Mouse (Mus musculus) ES-E14 (cell line): ENCODE measurements at regions not wholly inside any gene's neighbourhood (a gene's known extent, or its start where the extent isn't known, plus 50 kb on each side); places are given as distances from the start of the nearest gene placed in this dataset.

Experiments used
- DNase-seq: peaks from one replicate; pipeline ENCODE4 v3.0.0-alpha.2; 2013; ENCODE audit warnings: low read depth, low spot score
- H3K27ac ChIP-seq: 2 replicates; pipeline ENCODE4 v1.5.1; 2012; ENCODE audit warnings: low read depth, mild to moderate bottlenecking, low read length, moderate library complexity, mixed read lengths; ENCODE audit not compliant: poor library complexity, insufficient read depth, severe bottlenecking
- H3K36me3 ChIP-seq: 2 replicates; pipeline ENCODE4 v1.6.1; 2012; ENCODE audit warnings: mild to moderate bottlenecking, low read length, moderate library complexity, mixed read lengths; ENCODE audit not compliant: control insufficient read depth, poor library complexity, insufficient read depth, severe bottlenecking
- H3K4me1 ChIP-seq, 2 experiments: fragments of 150-350 bp in 1 of 2; sonication (generic) in 1 of 2; 2 replicates each; pipeline ENCODE4 v1.6.1; 2012; ENCODE audit warnings: low read length in 2 of 2, mild to moderate bottlenecking in 1 of 2, mixed read lengths in 1 of 2; ENCODE audit not compliant: control insufficient read depth in 2 of 2, insufficient read depth in 2 of 2, poor library complexity in 1 of 2
- H3K4me3 ChIP-seq, 2 experiments: fragments of 150-350 bp in 1 of 2; sonication (generic) in 1 of 2; 2 replicates each; pipeline ENCODE4 v1.5.1; 2012; ENCODE audit warnings: low read length in 2 of 2, low read depth in 1 of 2, mild to moderate bottlenecking in 1 of 2, mixed read lengths in 1 of 2; ENCODE audit not compliant: insufficient read depth in 1 of 2, poor library complexity in 1 of 2, severe bottlenecking in 1 of 2
- H3K9ac ChIP-seq: 2 replicates; pipeline ENCODE4 v1.6.1; 2012; ENCODE audit warnings: low read depth, mild to moderate bottlenecking, low read length, mixed read lengths; ENCODE audit not compliant: poor library complexity, insufficient read depth, severe bottlenecking
- H3K9me3 ChIP-seq: fragments of 150-350 bp; sonication (generic); 2 replicates; pipeline ENCODE4 v1.6.1; 2012; ENCODE audit warnings: low read depth, mild to moderate bottlenecking, low read length; ENCODE audit not compliant: control insufficient read depth, insufficient read depth
- CHD2 ChIP-seq: IDR thresholded peaks from 2 replicates; pipeline ENCODE4 v1.6.1; 2014; ENCODE audit warnings: mild to moderate bottlenecking, low read depth, low read length, inconsistent platforms
- HCFC1 ChIP-seq: IDR thresholded peaks from 2 replicates; pipeline ENCODE4 v1.6.1; 2012; ENCODE audit warnings: low read length, inconsistent platforms, borderline replicate concordance; ENCODE audit not compliant: insufficient read depth
- MAFK ChIP-seq: IDR thresholded peaks from 2 replicates; pipeline ENCODE4 v1.6.1; 2014; ENCODE audit warnings: mild to moderate bottlenecking, low read depth, low read length, inconsistent platforms; ENCODE audit not compliant: insufficient read depth
- ZC3H11A ChIP-seq: IDR thresholded peaks from 2 replicates; pipeline ENCODE4 v1.6.1; 2012; ENCODE audit warnings: low read depth, mild to moderate bottlenecking, inconsistent platforms, low read length, borderline replicate concordance
- ZNF384 ChIP-seq: IDR thresholded peaks from 2 replicates; pipeline ENCODE4 v1.6.1; 2012; ENCODE audit warnings: low read depth, low read length, inconsistent platforms
- in situ Hi-C, 2 experiments: fragments of 600-800 bp; cut with MboI; formaldehyde crosslinking; loops; one replicate each; pipeline ENCODE4 v1.15.1; 2025; ENCODE audit warnings: low sequenced_read_pairs in 2 of 2, inconsistent platforms in 1 of 2; ENCODE audit not compliant: unreplicated experiment in 2 of 2

DNA sequence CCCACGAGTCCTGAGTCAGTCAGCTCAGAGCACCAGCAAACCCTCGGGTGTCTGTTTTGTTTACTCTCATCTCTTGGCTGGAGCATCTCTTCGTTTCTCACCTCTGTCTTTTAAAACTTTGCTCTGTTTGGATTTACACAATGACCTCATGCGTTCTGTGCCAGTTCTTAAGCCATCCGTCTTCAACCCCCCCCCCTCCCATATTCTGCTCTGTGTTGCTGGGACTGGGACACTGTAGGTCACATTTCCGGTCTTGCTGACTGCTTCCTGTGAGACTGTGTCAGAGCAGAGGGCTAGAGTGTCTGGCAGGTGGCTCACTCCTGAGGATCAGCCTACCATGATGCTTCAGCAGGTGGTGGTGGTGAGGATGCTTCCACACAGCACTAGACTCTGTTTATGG, 155.1 kb downstream of the Ppp4r2 start:
- Histone ChIP-seq H3K9ac (no peak overlapping the region), H3K27ac (no peak overlapping the region), H3K4me1 (no peaks in the 10 kb centered on the region), H3K36me3 (no peaks in the 10 kb centered on the region), H3K9me3 (no peaks in the 10 kb centered on the region), H3K4me3 (no peak overlapping the region)
- TF ChIP-seq HCFC1 (no peak), ZNF384 (no peak), MAFK (no peak), ZC3H11A (no peak), CHD2 (no peak)
- in situ Hi-C loops = no loop called here
- no peak for DNase-seq

DNA sequence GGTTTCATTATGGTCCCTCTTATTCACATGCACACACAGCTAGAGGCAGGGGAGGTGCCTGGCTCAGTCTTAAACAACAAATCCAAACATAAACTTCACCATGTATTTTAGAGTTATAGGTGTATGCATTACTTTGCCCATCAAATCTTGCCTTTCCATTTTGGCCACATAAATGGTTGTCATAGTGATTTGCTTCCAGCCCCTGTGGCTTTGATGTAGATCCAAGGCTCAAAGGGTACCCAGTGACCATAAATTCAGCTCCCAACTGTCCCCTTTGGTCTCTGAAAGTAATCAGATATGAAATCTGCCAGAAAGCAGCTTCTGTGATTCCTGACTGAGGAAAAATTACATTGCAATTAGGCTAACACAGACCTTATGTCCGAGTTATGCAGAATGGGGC, 160.0 kb downstream of the Ppp4r2 start:
- H3K36me3 ChIP-seq = no peaks in the 10 kb centered on the region
- in situ Hi-C loops = no loop called here
- TF ChIP-seq ZNF384 (no peak), MAFK (no peak), ZC3H11A (no peak), HCFC1 (no peak), CHD2 (no peak)
- no peaks in the 10 kb centered on the region for H3K9me3 ChIP-seq
- H3K4me3 ChIP-seq = no peak overlapping the region
- no peak for DNase-seq
- no peaks in the 10 kb centered on the region for H3K4me1 ChIP-seq
- no peak overlapping the region for H3K9ac ChIP-seq
- no peak overlapping the region for H3K27ac ChIP-seq

DNA sequence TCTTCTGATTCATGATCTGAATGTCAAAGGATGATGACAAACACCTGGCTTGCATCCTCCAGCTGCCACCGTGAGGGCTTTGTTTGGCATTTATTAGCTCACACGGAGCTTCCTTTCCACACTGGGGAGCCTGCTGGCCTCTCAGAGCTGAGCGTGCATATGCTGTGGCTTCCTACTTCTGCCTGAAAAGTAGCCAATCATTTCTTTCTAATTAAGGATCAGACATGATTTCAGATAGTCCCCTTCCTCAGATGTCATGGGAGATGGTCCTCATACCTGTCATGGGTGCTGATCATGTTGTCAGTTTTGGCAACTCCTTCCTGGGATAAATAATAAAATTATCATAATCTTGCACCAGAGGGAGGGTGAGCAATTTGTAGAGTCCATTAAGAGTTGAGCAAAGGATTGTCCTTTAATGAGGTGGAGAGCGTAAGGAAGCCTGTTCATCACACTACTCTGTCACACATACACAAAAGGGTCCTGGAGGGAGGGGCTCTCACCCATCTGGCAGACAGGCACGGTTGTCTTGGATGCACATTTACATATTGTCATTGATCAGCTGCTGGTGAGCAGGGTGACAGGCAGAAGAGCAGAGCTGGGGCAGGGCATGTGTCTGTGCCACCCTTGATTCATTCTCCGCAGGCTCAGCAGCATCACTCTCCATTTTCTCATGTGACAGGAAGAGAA, 162.6 kb downstream of the Ppp4r2 start:
- no peaks in the 10 kb centered on the region for H3K36me3 ChIP-seq
- no peaks in the 10 kb centered on the region for H3K9me3 ChIP-seq
- no peaks in the 10 kb centered on the region for H3K4me1 ChIP-seq
- no peak overlapping the region for H3K9ac ChIP-seq
- H3K27ac ChIP-seq = no peak overlapping the region
- no peak for DNase-seq
- in situ Hi-C loops = no loop called here
- H3K4me3 ChIP-seq = no peak overlapping the region
- TF ChIP-seq ZC3H11A = no peak
- no peak for TF ChIP-seq CHD2
- TF ChIP-seq HCFC1 = no peak
- no peak for TF ChIP-seq MAFK
- no peak for TF ChIP-seq ZNF384

GRCm38 (mm10) chr6:100998285-100998684, 164.9 kb downstream of the Ppp4r2 start:
- TF ChIP-seq CHD2 = no peak
- TF ChIP-seq ZC3H11A = no peak
- TF ChIP-seq MAFK = no peak
- TF ChIP-seq HCFC1 = no peak
- no peak for TF ChIP-seq ZNF384
- in situ Hi-C loops = no loop called here

GRCm38 (mm10) chr6:101003901-101004300, 170.5 kb downstream of the Ppp4r2 start:
- Histone ChIP-seq H3K4me3 (no peak overlapping the region), H3K4me1 (no peaks in the 10 kb centered on the region), H3K9me3 (no peaks in the 10 kb centered on the region), H3K36me3 (no peaks in the 10 kb centered on the region), H3K27ac (no peak overlapping the region), H3K9ac (no peak overlapping the region)
- no peak for DNase-seq
- in situ Hi-C loops = no loop called here
- no peak for TF ChIP-seq ZNF384
- no peak for TF ChIP-seq ZC3H11A
- TF ChIP-seq MAFK = no peak
- TF ChIP-seq CHD2 = no peak
- TF ChIP-seq HCFC1 = no peak

More at GRCm38 (mm10) chr6:100998285-100998684, 164.9 kb downstream of the Ppp4r2 start:
- Histone ChIP-seq H3K4me3 (no peak overlapping the region), H3K27ac (no peak overlapping the region), H3K9me3 (no peaks in the 10 kb centered on the region), H3K4me1 (no peaks in the 10 kb centered on the region), H3K36me3 (no peaks in the 10 kb centered on the region), H3K9ac (no peak overlapping the region)
- no peak for DNase-seq
